Mouse (Mus musculus) kidney, embryonic 16.5 days (tissue): ENCODE measurements around the gene Aff3. TPM values are rescaled to one million over a fixed set of nuclear protein-coding genes. Genes with fewer than 3 reads are reported as not detected.

ENCODE experiments used
- ATAC-seq: fragments of 200-750 bp; cut with Nextera tagmentation; 2 replicates; pipeline ENCODE4 v1.8.0; 2017; ENCODE audit warnings: moderate TSS enrichment; ENCODE audit not compliant: low FRiP score, low TSS enrichment
- H3K27ac ChIP-seq: fragments of 300-500 bp; sonication (generic); 2 replicates; pipeline ENCODE4 v1.5.1; 2014; ENCODE audit warnings: low read length
- H3K27me3 ChIP-seq: fragments of 300-500 bp; sonication (generic); 2 replicates; pipeline ENCODE4 v1.6.1; 2014; ENCODE audit warnings: low read length, control low read depth, mixed read lengths; ENCODE audit not compliant: insufficient read depth
- H3K36me3 ChIP-seq: fragments of 300-500 bp; sonication (generic); 2 replicates; pipeline ENCODE4 v1.6.1; 2014; ENCODE audit warnings: low read length, control low read depth, mixed read lengths; ENCODE audit not compliant: insufficient read depth
- H3K4me1 ChIP-seq: fragments of 300-500 bp; sonication (generic); 2 replicates; pipeline ENCODE4 v1.6.1; 2014; ENCODE audit warnings: low read length, control low read depth, mixed read lengths; ENCODE audit not compliant: insufficient read depth
- H3K4me2 ChIP-seq: fragments of 300-500 bp; sonication (generic); replicated peaks from 2 replicates; pipeline ENCODE4 v1.6.1; 2014; ENCODE audit warnings: low read depth, low read length
- H3K4me3 ChIP-seq: fragments of 300-500 bp; sonication (generic); 2 replicates; pipeline ENCODE4 v1.5.1; 2014; ENCODE audit warnings: mild to moderate bottlenecking, low read length
- H3K9ac ChIP-seq: fragments of 300-500 bp; sonication (generic); replicated peaks from 2 replicates; pipeline ENCODE4 v1.6.1; 2014; ENCODE audit warnings: low read length
- H3K9me3 ChIP-seq: fragments of 300-500 bp; sonication (generic); 2 replicates; pipeline ENCODE4 v1.6.1; 2016; ENCODE audit warnings: low read length, control low read depth
- WGBS: fragments of 180-500 bp; shearing (Covaris S2); extraction: QIAGEN DNeasy Blood & Tissue Kit; methylation state at CpG from one replicate; pipeline ENCODE4 v1.1.7; 2014; 5-methylcytosine and 5-hydroxymethylcytosine counted together
- polyA plus RNA-seq: library from polyadenylated mRNA; unstranded; fragments of >200 nt; fragmentation: Nextera tagmentation; extraction: Ambion mirVana; gene quantifications from 2 replicates; pipeline ENCODE4 v1.2.1, GENCODE M21; 2015

Aff3 gene
- polyA plus RNA-seq, 1 experiment from 2014 or later = 4.0 TPM

DNA sequence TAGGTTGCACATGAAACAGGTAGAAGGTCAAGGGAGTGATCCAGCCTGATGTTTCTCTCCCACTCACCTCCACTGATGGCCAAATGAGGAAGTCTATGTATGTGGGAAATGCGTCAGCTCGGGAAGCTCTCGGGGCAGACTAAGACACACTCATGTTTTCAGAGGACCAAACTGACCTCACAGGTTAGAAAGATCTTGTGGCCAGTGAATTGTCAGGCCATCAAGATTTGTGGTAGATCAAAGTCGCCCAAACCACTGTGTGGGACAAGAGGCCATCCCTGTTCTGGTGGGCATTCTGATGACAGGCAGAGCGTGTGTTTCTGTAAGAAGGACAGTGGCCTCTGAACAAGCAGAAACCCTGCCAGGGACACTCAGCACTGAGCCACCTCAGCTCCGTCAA, 175.0 kb downstream of the Aff3 start:
- WGBS = 88% methylated on average over 6 of the region's 6 CpGs
- ATAC-seq = no peak

DNA sequence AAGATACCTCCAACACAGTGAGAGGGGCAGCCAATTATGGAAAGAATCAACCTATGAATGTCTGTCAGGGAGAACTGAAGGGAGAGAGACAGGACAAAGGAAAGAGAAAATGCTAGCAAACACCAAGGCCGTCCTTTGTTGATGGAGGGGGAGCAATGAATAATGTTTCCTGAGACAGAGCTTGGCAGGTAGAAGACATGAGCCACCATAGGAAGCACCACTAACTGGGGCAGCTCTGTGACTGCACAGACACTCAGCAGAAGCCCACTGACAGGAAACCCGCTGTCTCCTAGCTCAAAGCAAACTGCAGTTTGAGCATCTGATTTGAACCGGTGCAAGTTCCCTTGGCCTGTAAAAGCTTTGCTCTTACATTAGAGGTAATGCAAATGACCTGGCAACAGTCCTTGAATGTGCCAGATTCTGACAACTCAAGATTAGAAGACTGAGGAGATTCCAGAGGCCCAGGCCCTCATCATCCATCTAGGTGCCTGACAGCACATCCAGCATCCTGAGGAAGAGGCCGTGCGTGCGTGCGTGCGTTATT, 176.0 kb downstream of the Aff3 start:
- no peaks in the 10 kb centered on the region for H3K4me1 ChIP-seq
- no peak overlapping the region for H3K9ac ChIP-seq
- no peak for ATAC-seq
- no peaks in the 10 kb centered on the region for H3K36me3 ChIP-seq
- WGBS = 62% methylated on average over 8 of the region's 8 CpGs
- H3K9me3 ChIP-seq = no peaks in the 10 kb centered on the region
- no peaks in the 10 kb centered on the region for H3K27me3 ChIP-seq
- no peak overlapping the region for H3K4me3 ChIP-seq
- H3K4me2 ChIP-seq = no peak overlapping the region
- no peak overlapping the region for H3K27ac ChIP-seq

More for the DNA sequence above, 175.0 kb downstream of the Aff3 start:
- no peaks in the 10 kb centered on the region for H3K27me3 ChIP-seq
- no peak overlapping the region for H3K4me3 ChIP-seq
- H3K4me2 ChIP-seq = no peak overlapping the region
- no peak overlapping the region for H3K27ac ChIP-seq
- H3K9ac ChIP-seq = no peak overlapping the region
- H3K4me1 ChIP-seq = no peaks in the 10 kb centered on the region
- no peaks in the 10 kb centered on the region for H3K9me3 ChIP-seq
- no peaks in the 10 kb centered on the region for H3K36me3 ChIP-seq

DNA sequence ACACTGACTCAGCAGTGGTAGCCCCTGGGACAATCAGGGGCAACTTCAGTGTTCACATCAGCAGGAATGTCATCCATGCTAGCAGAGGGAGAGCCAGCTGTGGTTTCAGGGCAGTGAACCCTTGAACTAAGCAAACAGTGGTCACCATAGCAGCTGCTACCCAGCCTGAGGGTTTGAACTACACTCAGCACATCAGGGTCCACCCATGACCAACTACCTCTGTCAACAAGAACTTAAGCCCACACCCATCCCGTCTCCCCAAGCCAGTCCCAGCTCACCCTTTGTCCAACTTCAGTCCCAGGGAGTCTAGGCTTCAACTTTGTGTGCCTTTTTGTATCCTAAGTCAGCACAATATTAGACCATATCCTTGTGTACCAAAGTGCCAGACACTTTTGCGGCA, 176.9 kb downstream of the Aff3 start:
- H3K4me1 ChIP-seq = no peaks in the 10 kb centered on the region
- no peaks in the 10 kb centered on the region for H3K27me3 ChIP-seq
- no peaks in the 10 kb centered on the region for H3K36me3 ChIP-seq
- no peak overlapping the region for H3K27ac ChIP-seq
- no peaks in the 10 kb centered on the region for H3K9me3 ChIP-seq
- WGBS = 97% methylated on average over 2 of the region's 2 CpGs
- no peak overlapping the region for H3K4me2 ChIP-seq
- no peak overlapping the region for H3K9ac ChIP-seq
- no peak for ATAC-seq
- H3K4me3 ChIP-seq = no peak overlapping the region

DNA sequence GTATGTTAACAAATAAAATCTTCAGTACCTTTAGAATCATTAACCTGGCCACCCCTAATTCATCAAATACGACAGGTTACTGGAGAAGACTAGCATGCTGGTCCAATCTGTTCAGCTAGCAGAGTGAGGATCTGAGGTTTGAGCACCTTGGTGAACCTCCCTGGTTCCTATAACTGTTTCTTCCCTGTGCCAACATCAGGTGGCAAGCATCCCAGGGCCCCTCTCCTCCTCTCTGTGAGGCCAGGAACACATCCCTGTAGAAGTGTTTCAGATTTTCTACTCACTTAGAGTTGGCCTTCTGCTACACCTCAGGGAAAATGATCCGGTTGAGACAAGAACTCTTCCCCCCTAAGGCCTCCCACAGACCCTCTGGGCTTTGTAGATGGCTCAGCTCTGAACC, 181.6 kb downstream of the Aff3 start:
- Histone ChIP-seq H3K36me3 (no peaks in the 10 kb centered on the region), H3K4me3 (no peak overlapping the region), H3K4me2 (no peak overlapping the region), H3K27ac (no peak overlapping the region), H3K4me1 (peaks cover 9% of the 10 kb centered on the region), H3K27me3 (no peaks in the 10 kb centered on the region), H3K9me3 (no peaks in the 10 kb centered on the region), H3K9ac (no peak overlapping the region)
- ATAC-seq = no peak
- WGBS = 66% methylated on average over 2 of the region's 2 CpGs

DNA sequence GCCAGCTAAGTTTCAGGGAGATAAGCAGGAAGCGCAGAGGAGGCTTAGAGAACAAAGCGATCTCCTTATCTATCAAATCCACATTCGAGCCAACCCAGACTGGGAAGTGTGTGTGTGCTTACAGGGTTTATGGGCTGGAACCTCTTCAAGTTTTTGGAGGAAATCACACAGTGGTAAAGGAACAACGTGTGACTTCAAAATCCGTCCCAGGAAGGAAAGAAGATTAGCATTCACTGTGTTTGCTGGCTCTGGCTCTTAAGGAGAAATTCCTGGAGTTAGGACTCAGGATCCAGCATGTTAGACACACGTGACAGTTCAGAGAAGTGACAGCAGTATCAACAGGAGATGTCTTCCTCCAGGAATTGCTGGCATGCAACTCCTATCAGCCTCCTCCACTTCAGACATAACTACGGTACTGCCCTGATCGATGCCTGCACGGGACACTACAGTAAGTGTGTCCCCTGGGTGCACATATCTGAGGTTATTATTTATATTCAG, 186.5 kb downstream of the Aff3 start:
- 18% methylated on average over 9 of the region's 9 CpGs for WGBS
- no peak for ATAC-seq
- H3K27ac ChIP-seq = no peak overlapping the region

DNA sequence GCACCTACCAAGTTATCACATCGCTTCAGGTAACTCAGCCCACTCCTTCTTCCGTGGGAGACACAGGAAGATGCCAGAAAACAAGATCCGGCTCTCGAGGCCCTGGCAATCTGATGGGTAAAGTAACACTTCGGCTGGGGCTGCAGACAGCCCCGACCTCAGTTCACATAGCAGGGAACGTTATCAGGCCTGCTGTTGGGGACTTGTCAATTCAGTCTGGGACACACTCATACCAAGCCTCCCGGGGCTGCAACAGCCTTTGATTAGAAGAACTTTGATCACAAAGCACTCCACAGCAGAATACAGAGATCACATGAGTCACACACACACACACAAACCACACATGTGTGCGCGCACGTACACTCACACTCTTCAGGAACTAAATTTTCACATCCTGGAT, 193.9 kb downstream of the Aff3 start:
- no peak overlapping the region for H3K4me3 ChIP-seq
- H3K9me3 ChIP-seq = no peaks in the 10 kb centered on the region
- no peaks in the 10 kb centered on the region for H3K36me3 ChIP-seq
- H3K27ac ChIP-seq = no peak overlapping the region
- no peak overlapping the region for H3K9ac ChIP-seq
- no peaks in the 10 kb centered on the region for H3K27me3 ChIP-seq
- WGBS = 40% methylated on average over 11 of the region's 11 CpGs
- no peak for ATAC-seq
- no peak overlapping the region for H3K4me2 ChIP-seq
- H3K4me1 ChIP-seq = peaks cover 9% of the 10 kb centered on the region; the same call in 1 of the 2 replicates

More for the DNA sequence above, 186.5 kb downstream of the Aff3 start:
- no peak overlapping the region for H3K9ac ChIP-seq
- H3K27me3 ChIP-seq = no peaks in the 10 kb centered on the region
- no peaks in the 10 kb centered on the region for H3K9me3 ChIP-seq
- peaks cover 14% of the 10 kb centered on the region for H3K4me1 ChIP-seq
- H3K4me3 ChIP-seq = no peak overlapping the region
- no peak overlapping the region for H3K4me2 ChIP-seq
- no peaks in the 10 kb centered on the region for H3K36me3 ChIP-seq

DNA sequence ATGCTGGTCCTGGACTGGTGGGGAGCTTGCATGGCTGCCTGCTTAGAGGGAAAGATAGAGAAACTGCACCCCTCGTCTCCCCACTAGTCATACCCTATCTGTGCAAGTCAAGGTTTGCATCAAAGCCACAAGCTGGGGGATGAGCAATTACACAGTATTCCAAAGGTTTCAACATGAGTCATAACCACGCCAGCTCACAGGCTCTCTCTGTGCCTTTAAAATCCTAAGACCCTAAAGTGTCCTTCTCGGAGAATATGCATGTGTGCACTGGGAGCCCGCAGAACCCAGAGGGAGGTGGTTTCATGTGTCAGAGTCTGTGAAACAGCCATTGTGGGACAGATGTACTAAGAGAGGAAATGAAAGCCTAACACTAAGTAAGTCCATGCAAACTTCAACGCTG, 194.6 kb downstream of the Aff3 start:
- Histone ChIP-seq H3K4me3 (no peak overlapping the region), H3K4me2 (no peak overlapping the region), H3K27me3 (no peaks in the 10 kb centered on the region), H3K9ac (no peak overlapping the region), H3K36me3 (no peaks in the 10 kb centered on the region), H3K9me3 (no peaks in the 10 kb centered on the region), H3K4me1 (peaks cover 9% of the 10 kb centered on the region; the same call in 1 of the 2 replicates), H3K27ac (no peak overlapping the region)
- no peak for ATAC-seq
- WGBS = 52% methylated on average over 5 of the region's 5 CpGs

DNA sequence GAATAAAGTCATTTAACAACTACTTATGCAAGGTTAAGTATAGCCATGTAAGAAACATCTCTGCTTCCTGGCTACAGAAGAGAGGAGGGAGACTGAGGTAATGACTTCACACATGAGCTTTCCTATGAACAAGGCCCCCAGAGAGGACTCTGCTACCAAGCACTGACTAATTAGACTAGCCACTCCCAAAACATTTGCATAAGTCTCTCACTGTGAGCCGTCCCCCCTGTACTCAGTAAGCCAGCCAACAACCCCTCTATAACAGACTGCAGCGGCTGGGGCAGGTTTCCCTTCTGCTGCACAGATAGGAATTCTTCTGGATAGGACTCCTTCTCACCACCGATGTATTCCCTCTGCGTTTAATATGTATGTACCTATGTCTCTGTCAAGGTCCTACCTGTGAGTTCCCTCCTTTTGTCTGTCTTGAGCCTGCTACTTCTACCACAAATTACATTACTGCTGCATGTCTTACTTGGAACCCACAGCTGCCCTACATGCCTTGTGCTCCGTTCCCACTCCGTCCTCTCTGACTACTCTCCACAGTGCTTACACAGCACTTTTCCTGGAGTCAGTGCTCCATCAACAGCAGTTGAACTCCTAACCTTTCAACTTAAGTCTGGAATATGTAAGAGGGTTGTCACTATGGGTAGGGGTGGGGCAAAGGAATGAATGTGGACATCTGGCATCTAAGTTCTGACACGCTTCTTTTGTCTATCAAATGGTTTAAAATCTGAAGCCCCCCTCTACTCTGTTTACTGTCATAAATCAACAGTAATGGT, 197.3 kb downstream of the Aff3 start:
- H3K27ac ChIP-seq = no peak overlapping the region
- peak; percentile 19 for ATAC-seq
- H3K27me3 ChIP-seq = no peaks in the 10 kb centered on the region
- H3K4me3 ChIP-seq = no peak overlapping the region
- H3K9me3 ChIP-seq = no peaks in the 10 kb centered on the region
- no peak overlapping the region for H3K4me2 ChIP-seq
- 54% methylated on average over 7 of the region's 7 CpGs for WGBS
- peaks cover 9% of the 10 kb centered on the region; the same call in 1 of the 2 replicates for H3K4me1 ChIP-seq
- no peak overlapping the region for H3K9ac ChIP-seq
- H3K36me3 ChIP-seq = no peaks in the 10 kb centered on the region

DNA sequence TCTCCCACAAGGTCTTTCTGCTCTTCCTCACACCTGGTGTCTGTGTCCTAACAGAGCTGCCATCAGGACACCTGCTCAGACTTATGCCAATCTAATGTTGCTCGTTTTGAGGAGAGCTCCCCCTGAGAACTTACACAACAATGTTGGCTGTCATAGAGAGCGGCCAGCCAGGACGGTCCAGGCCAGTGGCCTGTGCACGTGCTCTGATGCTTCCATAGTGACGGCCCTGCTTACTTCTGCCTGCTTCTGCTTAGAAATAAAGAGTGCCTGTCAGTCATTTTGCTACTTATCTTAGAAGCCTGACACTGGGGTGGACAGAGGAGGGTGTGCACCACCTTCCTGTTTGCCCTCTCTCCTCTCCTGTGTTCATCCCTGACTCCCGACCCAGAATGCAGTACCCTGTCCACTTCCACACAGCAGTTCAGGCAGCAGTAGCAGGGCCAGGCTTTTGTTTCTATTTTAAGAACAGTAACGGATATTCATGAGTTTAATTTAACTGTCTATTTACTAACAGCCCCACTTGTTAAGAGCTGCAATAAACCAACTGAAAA, 208.0 kb downstream of the Aff3 start:
- H3K4me2 ChIP-seq = no peak overlapping the region
- H3K9ac ChIP-seq = no peak overlapping the region
- H3K4me3 ChIP-seq = no peak overlapping the region
- peaks cover 17% of the 10 kb centered on the region for H3K4me1 ChIP-seq
- no peak overlapping the region for H3K27ac ChIP-seq
- H3K36me3 ChIP-seq = no peaks in the 10 kb centered on the region
- no peak for ATAC-seq
- H3K27me3 ChIP-seq = no peaks in the 10 kb centered on the region
- WGBS = 38% methylated on average over 7 of the region's 7 CpGs
- no peaks in the 10 kb centered on the region for H3K9me3 ChIP-seq

DNA sequence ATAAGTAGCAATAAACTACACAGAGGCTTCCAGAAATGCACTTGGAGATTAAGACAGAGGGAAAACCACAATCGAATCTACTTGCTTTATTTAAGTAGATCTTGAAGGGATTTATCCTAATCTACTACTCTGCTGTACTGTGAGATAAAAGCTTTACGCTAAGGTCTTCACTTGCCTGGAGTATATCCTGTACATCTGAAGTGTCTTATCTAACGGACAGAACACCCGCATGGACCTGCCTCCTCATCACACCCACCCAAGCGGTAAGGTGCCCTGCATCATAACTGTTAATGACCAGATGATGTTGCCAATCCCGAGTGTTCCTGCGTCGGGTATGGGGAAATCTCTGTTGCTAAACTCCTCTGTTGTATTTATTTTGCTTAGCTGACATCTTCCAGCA, 209.8 kb downstream of the Aff3 start:
- ATAC-seq = no peak
- H3K27ac ChIP-seq = no peak overlapping the region
- H3K9ac ChIP-seq = no peak overlapping the region
- peaks cover 17% of the 10 kb centered on the region for H3K4me1 ChIP-seq
- H3K27me3 ChIP-seq = no peaks in the 10 kb centered on the region
- H3K9me3 ChIP-seq = no peaks in the 10 kb centered on the region
- WGBS = 86% methylated on average over 8 of the region's 8 CpGs
- H3K4me2 ChIP-seq = no peak overlapping the region
- H3K36me3 ChIP-seq = no peaks in the 10 kb centered on the region
- H3K4me3 ChIP-seq = no peak overlapping the region
